Mouse (Mus musculus) embryo, embryonic 11 days (tissue): ENCODE results near the gene Bub1.

ENCODE experiments used
- DNase-seq: peaks from one replicate; pipeline ENCODE4 v3.0.0-alpha.2; 2015

The Bub1 gene

DNA sequence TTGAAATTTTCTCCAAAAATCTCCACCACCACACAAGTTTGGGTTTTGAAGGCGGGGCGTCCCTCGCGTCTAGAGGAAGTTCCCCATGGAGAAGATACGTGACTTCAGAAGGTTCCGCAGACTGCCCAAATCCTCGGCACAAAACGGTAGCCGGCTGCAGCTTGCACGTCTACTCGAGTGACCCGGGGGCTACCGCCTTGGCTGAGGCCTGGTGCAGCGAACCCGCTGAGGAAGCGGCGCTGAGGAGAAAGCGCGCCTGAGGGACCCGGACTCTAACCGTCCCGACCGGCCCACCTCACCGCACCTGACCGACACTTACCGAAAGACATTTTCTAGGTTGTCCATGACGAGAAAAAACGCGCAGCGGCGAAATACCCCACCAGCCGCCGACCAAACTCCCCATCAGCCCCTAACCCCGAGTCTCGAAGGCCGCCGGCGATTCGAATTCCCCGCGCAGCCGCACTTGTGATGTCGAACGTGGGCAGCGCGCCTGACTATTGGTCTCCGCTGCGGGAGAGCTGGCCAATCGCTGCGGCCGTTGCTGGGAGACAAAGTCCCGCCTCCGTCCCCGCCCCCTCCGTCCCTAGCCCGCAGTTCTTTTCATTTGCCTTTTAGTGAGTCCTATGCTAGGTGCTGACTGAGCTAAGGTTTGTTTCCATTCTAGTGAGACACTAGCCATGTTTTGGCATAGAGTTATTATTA lies at the start of gene Bub1:
Bub1 (minus strand) TSS at position 465 of the 702 bp plus-strand sequence.
- DNase-seq, result peak; percentile 98

DNA sequence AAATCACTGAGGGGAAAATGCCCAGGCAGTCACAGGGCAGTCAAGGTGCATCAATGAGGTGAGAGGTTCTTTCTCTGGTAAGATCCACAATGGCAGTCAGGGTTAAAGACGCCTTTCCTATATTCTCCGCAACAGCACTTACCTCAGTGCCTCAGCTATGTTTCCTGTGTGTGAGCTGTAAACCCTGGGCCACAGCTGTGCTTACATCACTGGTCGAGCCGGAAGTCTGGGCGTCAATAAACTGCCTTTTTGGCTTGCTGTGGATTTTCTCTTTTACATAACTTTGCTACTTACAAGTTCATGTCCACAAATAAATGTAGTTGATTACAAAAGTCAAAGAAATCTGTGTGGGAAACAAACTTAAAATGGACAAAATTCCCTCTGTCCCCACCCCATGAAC lies 49.4 kb upstream of the Bub1 start:
- DNase-seq, result no peak

- peak; percentile 34 for DNase-seq
These were observed 32.7 kb upstream of the Bub1 start for GRCm38 (mm10) chr2:127864381-127864780.

GRCm38 (mm10) chr2:127854332-127854991 lies 22.8 kb upstream of the Bub1 start:
- DNase-seq, result no peak

- DNase-seq, result no peak
These were observed 18.7 kb upstream of the Bub1 start for GRCm38 (mm10) chr2:127850371-127850770.

DNA sequence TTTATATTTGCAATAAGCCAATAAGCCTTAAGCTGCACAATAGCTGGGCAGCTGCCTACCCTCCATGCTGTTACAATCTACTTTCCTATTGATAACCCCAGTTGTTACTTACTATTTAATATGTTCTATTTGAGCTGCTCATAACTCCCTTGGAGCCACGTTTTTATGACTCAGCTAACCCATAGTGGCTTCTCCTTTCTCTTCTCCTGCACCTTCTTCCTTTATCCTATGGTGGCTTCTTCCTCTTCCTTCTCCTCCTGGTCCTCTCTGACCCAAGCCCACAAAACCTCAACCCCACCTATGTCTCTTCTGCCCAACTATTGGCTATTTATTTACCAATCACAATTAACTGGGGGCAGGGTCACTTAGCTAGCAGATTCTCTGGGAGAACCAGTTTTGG lies 14.9 kb upstream of the Bub1 start:
- no peak for DNase-seq

- no peak for DNase-seq
These were observed 14.3 kb upstream of the Bub1 start for GRCm38 (mm10) chr2:127846008-127846407.

- peak; percentile 18 for DNase-seq
These were observed 13.8 kb upstream of the Bub1 start for GRCm38 (mm10) chr2:127845346-127845982.

- DNase-seq, result no peak
These were observed 10.8 kb upstream of the Bub1 start for GRCm38 (mm10) chr2:127842421-127842820.

DNA sequence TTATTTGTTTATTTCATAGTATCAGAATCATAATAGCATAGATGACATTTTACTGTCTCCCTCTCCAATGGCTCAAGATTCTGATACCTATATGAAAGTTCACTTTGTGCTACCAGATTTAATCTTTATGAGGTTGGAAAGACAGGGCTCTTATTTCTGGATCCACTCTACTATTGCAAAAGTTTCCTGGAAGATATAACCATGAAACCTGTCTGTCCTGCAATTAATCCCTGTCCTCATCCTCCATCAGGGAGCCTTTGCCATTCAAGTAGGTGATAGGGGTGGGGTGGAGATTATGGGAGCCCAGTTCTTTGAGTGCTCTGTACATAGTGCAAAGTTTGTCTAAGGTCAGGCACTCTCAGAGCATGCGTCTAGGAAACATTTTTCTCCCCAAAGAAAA lies 9.7 kb upstream of the Bub1 start:
- DNase-seq, result no peak

- DNase-seq, result no peak
These were observed 7.8 kb upstream of the Bub1 start for GRCm38 (mm10) chr2:127839425-127839824.

GRCm38 (mm10) chr2:127838576-127838975 lies 6.9 kb upstream of the Bub1 start, which contains the start of gene Acoxl:
Acoxl (plus strand) TSS chr2:127838876.
- DNase-seq, result no peak

- peak; percentile 64 for DNase-seq
These were observed 1.1 kb upstream of the Bub1 start for GRCm38 (mm10) chr2:127832833-127833190.

DNA sequence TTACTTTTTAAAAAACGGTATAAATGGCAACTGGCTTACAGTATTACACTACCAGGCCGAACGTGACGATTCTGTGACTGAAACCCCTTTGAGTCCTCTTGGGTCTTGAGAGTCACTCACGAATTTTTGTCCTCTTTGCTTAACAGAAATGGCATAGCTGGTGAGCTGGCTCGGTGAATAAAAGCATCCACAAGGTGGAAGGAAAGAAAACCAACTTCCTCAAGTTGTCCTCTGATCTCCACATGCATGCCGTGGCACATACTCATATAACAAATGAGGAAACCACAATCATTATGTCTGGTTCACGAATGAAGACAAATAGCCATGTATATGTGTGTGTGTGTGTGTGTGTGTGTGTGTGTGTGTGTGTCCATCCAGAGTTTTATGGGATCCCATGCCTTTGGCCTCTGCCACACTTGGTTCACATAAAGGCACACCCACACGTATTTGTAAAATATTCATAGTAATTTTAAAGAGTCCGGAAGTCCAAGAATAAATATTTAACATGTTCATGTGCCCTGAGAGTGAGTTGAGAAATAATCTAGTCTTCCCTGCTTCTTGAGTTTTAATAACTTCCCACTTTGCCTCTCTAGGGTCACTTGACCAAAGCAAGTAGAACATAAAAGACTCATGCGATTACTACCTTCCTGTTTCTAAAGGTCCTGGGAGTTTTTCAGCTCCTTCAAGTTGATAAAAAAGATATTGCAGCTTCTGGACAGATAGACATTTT lies 603 bp upstream of the Bub1 start:
- DNase-seq, result no peak

DNA sequence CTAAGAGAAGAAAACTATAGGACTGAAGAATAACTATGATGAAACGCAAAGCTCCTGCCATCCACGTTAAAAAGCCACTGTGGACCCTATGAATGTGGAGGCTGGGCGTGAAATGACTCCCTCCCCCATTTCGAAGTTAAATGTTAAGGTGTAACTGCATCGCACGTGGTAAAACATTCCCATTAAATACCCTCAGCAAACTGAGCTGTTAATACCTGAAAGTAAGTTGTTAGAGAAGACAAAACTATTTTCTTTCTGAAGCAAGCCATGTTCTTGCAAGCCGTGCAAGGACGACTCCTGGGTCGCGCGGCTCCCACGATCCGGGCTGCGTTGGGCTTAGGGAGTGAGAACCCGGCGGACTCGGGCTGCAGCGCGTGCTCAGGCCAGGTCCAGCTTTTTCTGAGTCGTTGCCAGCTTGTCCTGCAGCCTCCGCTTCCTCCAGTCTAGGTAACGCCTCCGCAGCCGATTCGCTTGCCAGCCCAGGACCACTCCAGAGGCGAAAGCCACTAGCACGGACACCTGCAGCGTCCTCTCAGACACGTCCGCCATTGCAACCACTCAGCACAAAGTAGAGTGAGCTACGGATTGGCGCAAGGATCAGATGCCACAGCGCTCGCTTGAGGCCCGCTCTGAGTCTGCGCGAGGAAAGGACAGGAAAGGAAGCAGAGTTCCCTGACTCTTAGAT lies 39.6 kb downstream of the Bub1 start, which contains the start of gene Mtln:
Mtln (minus strand) TSS at position 570 of the 685 bp plus-strand sequence.
- peak; percentile 94 for DNase-seq

- no peak for DNase-seq
These were observed 41.9 kb downstream of the Bub1 start for GRCm38 (mm10) chr2:127789651-127790270.

DNA sequence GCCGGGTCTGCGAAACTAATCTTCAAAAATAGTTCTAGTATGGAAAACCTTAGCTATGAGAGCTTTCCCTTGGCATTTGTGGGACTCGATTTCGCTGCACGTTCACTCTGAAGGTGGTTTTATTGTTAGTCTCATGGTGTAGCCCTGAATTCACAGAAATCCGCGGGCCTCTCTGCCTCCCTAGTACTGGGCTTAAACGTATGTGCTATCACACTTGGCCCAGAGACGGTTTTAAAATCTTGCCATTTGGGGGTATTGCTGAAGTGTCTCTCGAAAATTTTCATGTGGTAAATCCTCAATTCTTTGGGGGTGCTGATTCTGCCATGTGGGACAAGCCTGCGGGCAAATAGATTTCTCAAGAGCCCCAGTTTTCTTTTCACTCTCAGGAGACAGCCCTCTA lies 42.5 kb downstream of the Bub1 start:
- peak; percentile 24 for DNase-seq

DNA sequence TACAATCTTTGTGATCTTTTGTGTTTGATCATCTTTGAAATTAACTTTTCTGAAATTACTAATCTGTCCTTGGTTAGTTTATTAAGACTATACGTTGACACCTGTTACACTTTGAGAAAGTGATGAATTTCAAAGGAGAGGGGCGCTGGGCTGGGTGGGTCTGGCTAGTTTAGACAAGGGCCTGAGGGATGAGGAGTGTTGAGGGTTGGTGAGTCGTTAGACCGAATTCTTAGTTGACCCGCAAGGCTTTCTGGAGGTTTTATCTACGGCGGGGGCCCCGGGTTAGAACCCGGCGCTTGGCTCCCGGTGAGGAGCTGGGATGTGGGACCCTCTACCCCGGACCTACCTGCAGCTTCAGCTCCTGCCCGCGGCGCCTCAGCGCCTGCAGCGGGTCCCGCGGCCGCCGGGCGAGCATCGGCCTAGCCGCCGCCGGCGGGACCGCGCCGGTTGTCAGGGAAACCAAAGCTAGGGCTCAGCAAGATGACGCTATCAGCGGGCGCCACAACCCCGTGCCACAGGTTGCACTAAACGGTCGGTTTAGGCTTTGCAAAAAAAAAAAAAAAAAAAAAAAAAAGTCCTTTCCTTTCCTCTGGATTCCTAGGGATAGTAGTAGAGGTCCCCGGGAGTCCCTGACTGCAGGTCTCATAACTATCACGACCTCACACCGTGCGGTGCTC lies 43.1 kb downstream of the Bub1 start, which contains the start of gene Nphp1:
Nphp1 (minus strand) TSS at position 458 of the 677 bp plus-strand sequence.
- DNase-seq, result peak; percentile 94

DNA sequence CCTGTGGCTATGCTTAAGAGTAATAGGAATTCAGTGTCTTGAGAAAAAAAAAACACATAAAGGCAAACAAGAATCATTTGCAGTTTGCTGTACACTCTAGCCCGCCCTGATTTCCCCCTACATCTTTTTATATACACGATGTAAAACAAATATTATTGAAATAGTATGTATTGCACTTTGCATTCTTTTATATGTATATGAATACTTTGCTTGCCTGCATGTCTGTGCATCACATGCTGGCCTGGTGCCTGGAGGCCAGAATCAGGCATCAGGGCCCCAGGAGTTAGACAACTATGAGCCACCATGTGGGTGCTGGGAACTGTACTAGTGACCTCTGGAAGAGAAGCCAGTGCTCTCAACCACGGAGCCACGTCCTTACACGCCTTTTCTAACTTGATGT lies 44.4 kb downstream of the Bub1 start:
- no peak for DNase-seq

DNA sequence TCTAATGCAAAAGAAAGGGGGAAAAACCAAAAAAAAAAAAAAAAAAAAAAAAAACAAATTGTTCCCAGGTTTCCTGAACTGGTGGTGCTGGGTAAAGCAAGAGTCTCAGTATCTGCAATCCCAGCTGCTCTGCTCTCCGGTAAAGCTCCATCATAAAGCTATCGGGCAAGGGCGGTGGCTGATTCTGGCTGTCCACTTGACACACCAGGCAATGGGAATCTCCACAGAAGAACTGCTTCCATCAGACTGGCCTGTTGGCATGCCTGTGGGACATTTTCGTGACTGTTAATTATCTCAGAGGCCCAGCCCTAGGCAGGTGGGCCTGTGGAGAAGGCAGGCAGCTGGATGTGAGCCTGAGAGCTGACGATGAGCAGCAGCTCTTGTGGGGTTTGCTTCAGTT lies 53.2 kb downstream of the Bub1 start:
- DNase-seq, result no peak

DNA sequence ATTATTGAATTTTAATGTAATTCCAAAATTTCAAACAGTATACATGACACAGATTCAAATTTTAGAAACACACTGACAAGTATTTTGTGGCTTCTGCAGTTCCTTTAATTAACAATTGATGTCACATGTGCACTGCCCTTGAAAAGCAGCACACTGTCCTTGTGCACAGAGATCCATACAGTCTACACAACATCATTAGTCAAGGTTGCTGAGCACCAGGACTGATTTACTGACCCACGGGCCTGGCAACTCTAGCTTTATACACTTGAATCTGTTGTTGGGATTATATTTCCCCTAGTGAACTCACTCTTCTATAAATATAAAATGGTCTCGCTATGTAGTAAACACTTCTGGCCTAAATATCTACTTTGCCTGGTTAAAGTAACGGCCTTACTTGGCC lies 56.7 kb downstream of the Bub1 start:
- DNase-seq, result no peak

GRCm38 (mm10) chr2:127774578-127774941 lies 57.1 kb downstream of the Bub1 start:
- DNase-seq, result no peak
